Mouse (Mus musculus): ENCODE data around the gene Rin2. TPM values are rescaled to one million over a fixed set of nuclear protein-coding genes. Genes with fewer than 3 reads are reported as not detected.

Rin2 gene
- total RNA-seq, 1 experiment from 2014 or later = 3.4 TPM

- ATAC-seq (replicated peaks; ENCODE audit: low read depth, poor library complexity, severe bottlenecking) = no peak
Measured at GRCm38 (mm10) chr2:145849170-145849905, 174.3 kb downstream of the Rin2 start.

GRCm38 (mm10) chr2:145850779-145851178, 175.8 kb downstream of the Rin2 start:
- ATAC-seq (replicated peaks; ENCODE audit: low read depth, poor library complexity, severe bottlenecking) = no peak

- no peak for ATAC-seq (replicated peaks; ENCODE audit: low read depth, poor library complexity, severe bottlenecking)
Measured at GRCm38 (mm10) chr2:145855831-145856230, 180.8 kb downstream of the Rin2 start.

- ATAC-seq (replicated peaks; ENCODE audit: low read depth, poor library complexity, severe bottlenecking) = no peak
Measured at GRCm38 (mm10) chr2:145857864-145858263, 182.8 kb downstream of the Rin2 start.

- peak; percentile 86 for ATAC-seq (replicated peaks; ENCODE audit: low read depth, poor library complexity, severe bottlenecking)
Measured at GRCm38 (mm10) chr2:145859442-145859931, 184.5 kb downstream of the Rin2 start.

- peak; percentile 74 for ATAC-seq (replicated peaks; ENCODE audit: low read depth, poor library complexity, severe bottlenecking)
Measured at GRCm38 (mm10) chr2:145859932-145860801, 185.2 kb downstream of the Rin2 start.

GRCm38 (mm10) chr2:145861193-145862123, 186.4 kb downstream of the Rin2 start:
- ATAC-seq (replicated peaks; ENCODE audit: low read depth, poor library complexity, severe bottlenecking) = no peak

GRCm38 (mm10) chr2:145862206-145862817, 187.3 kb downstream of the Rin2 start:
- no peak for ATAC-seq (replicated peaks; ENCODE audit: low read depth, poor library complexity, severe bottlenecking)

GRCm38 (mm10) chr2:145865344-145865743, 190.3 kb downstream of the Rin2 start:
- ATAC-seq (replicated peaks; ENCODE audit: low read depth, poor library complexity, severe bottlenecking) = no peak

- peak; percentile 47; the same call in 1 of the 2 replicates for ATAC-seq (replicated peaks; ENCODE audit: low read depth, poor library complexity, severe bottlenecking)
Measured at GRCm38 (mm10) chr2:145866238-145866637, 191.2 kb downstream of the Rin2 start.

GRCm38 (mm10) chr2:145866695-145867449, 191.9 kb downstream of the Rin2 start:
- ATAC-seq (replicated peaks; ENCODE audit: low read depth, poor library complexity, severe bottlenecking) = peak; percentile 80

- no peak for ATAC-seq (replicated peaks; ENCODE audit: low read depth, poor library complexity, severe bottlenecking)
Measured at GRCm38 (mm10) chr2:145871308-145871707, 196.3 kb downstream of the Rin2 start.

GRCm38 (mm10) chr2:145872099-145872498, 197.1 kb downstream of the Rin2 start:
- no peak for ATAC-seq (replicated peaks; ENCODE audit: low read depth, poor library complexity, severe bottlenecking)

GRCm38 (mm10) chr2:145873953-145874352, 198.9 kb downstream of the Rin2 start:
- no peak for ATAC-seq (replicated peaks; ENCODE audit: low read depth, poor library complexity, severe bottlenecking)

- no peak for ATAC-seq (replicated peaks; ENCODE audit: low read depth, poor library complexity, severe bottlenecking)
Measured at GRCm38 (mm10) chr2:145874879-145875482, 200.0 kb downstream of the Rin2 start.

GRCm38 (mm10) chr2:145877191-145877590, 202.2 kb downstream of the Rin2 start:
- no peak for ATAC-seq (replicated peaks; ENCODE audit: low read depth, poor library complexity, severe bottlenecking)

- peak; percentile 34; the same call in 1 of the 2 replicates for ATAC-seq (replicated peaks; ENCODE audit: low read depth, poor library complexity, severe bottlenecking)
Measured at GRCm38 (mm10) chr2:145880887-145881747, 206.1 kb downstream of the Rin2 start.

Measured in common myeloid progenitor, adult 5-6 weeks (primary cell).